In the genomic region with DNA sequence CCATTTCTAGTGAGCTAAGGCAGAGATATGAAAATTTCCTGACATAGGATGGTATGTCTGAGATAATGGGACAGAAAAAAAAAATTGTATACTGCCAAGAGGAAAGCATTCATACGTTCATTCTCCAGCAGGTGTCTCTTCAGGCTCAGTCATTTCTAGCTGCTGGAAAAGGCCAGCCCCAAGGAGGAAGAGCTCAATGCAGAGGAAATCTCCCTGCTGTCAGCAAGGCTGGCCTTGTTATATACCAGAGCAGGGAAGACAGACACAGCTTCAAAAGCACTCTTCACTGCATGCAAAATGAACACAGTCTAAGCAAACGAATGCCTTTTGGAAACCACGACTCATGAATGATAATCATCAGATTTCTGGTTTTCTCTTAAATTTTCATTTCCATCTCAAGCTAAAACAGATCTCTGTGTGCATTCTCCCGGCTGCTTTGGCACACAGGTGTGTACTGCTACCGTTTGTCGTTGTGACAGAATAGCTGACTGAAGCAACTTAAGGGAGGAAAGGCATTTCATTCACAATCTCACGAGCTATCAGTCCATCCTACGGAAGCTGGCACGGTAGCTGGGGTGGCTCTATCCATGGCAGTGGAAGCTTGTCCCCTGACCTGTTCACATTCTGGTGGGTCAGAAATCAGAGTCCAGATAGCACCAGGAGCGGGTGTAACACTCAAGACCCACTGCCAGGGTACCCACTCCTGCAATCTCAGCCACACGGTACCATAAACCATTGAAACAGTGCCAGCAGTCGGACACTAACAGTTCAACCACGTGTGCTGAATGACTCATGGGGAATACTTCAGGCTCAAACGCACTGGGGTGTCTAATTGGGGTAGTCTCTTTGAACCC, we compare ENCODE assay signal across 10 mouse cellular contexts.
DNase-seq lines count a peak whose midpoint lies in the region; ATAC-seq and TF ChIP-seq lines count a peak whose summit lies in the region.
"Had no signal": no experiment of that assay in that cellular context is flagged by ENCODE, and none has a peak within 500 bp of the region (broad histone marks: within the 10 kb centered on the region; RNA-seq: fewer than 3 reads in every experiment).

No protein-coding gene starts in this region.

- DNase-seq in lung, postnatal 0 days (ENCODE audit: low spot score) = no peak
- DNase-seq in lung, adult 18-20 months = no peak
- DNase-seq in embryo, embryonic 11.5 days (ENCODE audit: low read depth, low spot score) = peak; percentile 11
- peak; percentile 39 for DNase-seq in heart, postnatal 4 days
- DNase-seq in left cerebral cortex, postnatal 4 days = peak; percentile 45
- no peak for DNase-seq in spleen, adult 12 weeks (ENCODE audit: low spot score)
- DNase-seq in spleen, postnatal 4 days (ENCODE audit: low spot score in 2 of 2) = no peak
- DNase-seq in ovary, postnatal 10 days (ENCODE audit: low spot score) = no peak

- H3K4me2 ChIP-seq in lung, postnatal 0 days (replicated peaks; ENCODE audit: low read depth, low read length) = no peak overlapping the region
- H3K4me2 ChIP-seq: limb, embryonic 15.5 days; stomach, embryonic 15.5 days had no signal

- H3K4me1 ChIP-seq in lung, postnatal 0 days (ENCODE audit: insufficient read depth, low read depth, low read length) = no peaks in the 10 kb centered on the region
- H3K4me1 ChIP-seq: limb, embryonic 15.5 days; stomach, embryonic 15.5 days had no signal

- TF ChIP-seq EP300 in lung, postnatal 0 days (IDR thresholded peaks at IDR 0.05) = no peak

- intact Hi-C loops in left cerebral cortex, postnatal 4 days (cut with DNase I) = no loop called here

- H3K27ac ChIP-seq in lung, postnatal 0 days (ENCODE audit: low read length) = no peak overlapping the region
- H3K27ac ChIP-seq: limb, embryonic 15.5 days; stomach, embryonic 15.5 days had no signal

- no peak overlapping the region for H3K4me3 ChIP-seq in lung, postnatal 0 days (ENCODE audit: low read depth, low read length)
- H3K4me3 ChIP-seq: limb, embryonic 15.5 days; stomach, embryonic 15.5 days had no signal

- TF ChIP-seq CTCF in lung, postnatal 0 days (IDR thresholded peaks at IDR 0.05) = peak; percentile 9; the same call in 1 of the 2 replicates

- H3K9me3 ChIP-seq in lung, postnatal 0 days (ENCODE audit: low read length) = no peaks in the 10 kb centered on the region
- H3K9me3 ChIP-seq: limb, embryonic 15.5 days; stomach, embryonic 15.5 days had no signal

- ATAC-seq in lung, postnatal 0 days = no peak

- no peaks in the 10 kb centered on the region for H3K36me3 ChIP-seq in lung, postnatal 0 days (ENCODE audit: insufficient read depth, low read length)
- H3K36me3 ChIP-seq: limb, embryonic 15.5 days; stomach, embryonic 15.5 days had no signal

- no peak overlapping the region for H3K9ac ChIP-seq in lung, postnatal 0 days (replicated peaks; ENCODE audit: low read depth)
- H3K9ac ChIP-seq: limb, embryonic 15.5 days; stomach, embryonic 15.5 days had no signal

- WGBS in lung, postnatal 0 days = 67% methylated on average over 14 of the region's 14 CpGs

- H3K27me3 ChIP-seq in lung, postnatal 0 days (replicated peaks; ENCODE audit: insufficient read depth, low read length) = no peaks in the 10 kb centered on the region
- H3K27me3 ChIP-seq: limb, embryonic 15.5 days; stomach, embryonic 15.5 days had no signal

Comparison
In these comparisons a context has a peak if more than half of its experiments do, and no peak if none do; other contexts are left out.
1. DNase-seq: peak in embryo, embryonic 11.5 days (single experiment), heart, postnatal 4 days (single experiment) and left cerebral cortex, postnatal 4 days (single experiment); none in lung, postnatal 0 days (single experiment), lung, adult 18-20 months (0 of 2), spleen, adult 12 weeks (single experiment), spleen, postnatal 4 days (0 of 2) and ovary, postnatal 10 days (single experiment).